Mouse (Mus musculus) urinary bladder, postnatal 10 days (tissue): ENCODE results near the gene Slc5a6.
"Not testable (repeated sequence)": the region's sequence is repeated elsewhere in the genome, so short reads cannot be mapped to it uniquely, and the experiment has no call there.

Experiments used
- DNase-seq: peaks from one replicate; pipeline ENCODE4 v3.0.0; 2022; ENCODE audit warnings: low spot score

Slc5a6 gene

DNA sequence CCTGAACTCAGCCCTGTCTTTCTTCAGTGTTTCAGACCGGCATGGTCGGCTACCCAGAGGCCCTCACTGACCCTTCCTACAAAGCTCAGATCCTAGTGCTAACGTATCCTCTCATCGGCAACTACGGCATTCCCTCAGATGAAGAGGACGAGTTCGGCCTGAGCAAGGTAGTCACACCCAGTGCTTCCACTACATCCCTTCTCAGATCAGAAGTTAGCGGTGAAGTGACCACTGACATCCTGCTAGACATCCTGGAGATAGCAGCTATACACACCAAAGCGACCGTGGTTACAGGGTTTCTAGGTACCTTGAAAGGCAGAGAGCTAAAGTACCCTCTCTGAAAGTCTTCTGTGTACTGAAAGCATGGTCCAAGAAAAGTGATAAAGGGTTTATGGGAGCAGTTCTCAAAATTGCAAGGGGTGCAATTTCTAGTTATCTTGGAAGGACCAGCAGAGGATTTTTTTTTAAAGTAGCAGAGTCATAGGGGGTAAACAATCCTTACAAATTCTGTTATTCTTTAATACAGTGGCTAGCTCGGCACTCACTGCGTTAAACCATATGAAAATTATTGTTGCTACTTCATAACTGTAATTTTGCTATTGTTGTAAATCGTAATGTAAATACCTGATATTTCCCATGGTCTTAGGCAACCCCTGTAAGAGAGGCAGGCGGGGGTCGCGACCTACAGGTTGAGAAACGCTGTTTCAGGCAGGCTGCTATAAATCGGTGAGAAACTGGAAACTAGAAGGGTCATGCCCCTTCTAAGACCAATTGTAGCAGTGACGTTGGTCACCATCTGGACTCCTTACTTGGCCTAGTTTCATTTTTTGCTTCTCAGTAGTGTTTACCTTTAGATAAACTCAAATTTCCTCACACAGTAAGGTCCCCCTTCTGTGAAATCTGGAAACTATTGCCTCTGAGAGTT is 6.8 kb upstream of the Slc5a6 start:
- DNase-seq, result no peak

DNA sequence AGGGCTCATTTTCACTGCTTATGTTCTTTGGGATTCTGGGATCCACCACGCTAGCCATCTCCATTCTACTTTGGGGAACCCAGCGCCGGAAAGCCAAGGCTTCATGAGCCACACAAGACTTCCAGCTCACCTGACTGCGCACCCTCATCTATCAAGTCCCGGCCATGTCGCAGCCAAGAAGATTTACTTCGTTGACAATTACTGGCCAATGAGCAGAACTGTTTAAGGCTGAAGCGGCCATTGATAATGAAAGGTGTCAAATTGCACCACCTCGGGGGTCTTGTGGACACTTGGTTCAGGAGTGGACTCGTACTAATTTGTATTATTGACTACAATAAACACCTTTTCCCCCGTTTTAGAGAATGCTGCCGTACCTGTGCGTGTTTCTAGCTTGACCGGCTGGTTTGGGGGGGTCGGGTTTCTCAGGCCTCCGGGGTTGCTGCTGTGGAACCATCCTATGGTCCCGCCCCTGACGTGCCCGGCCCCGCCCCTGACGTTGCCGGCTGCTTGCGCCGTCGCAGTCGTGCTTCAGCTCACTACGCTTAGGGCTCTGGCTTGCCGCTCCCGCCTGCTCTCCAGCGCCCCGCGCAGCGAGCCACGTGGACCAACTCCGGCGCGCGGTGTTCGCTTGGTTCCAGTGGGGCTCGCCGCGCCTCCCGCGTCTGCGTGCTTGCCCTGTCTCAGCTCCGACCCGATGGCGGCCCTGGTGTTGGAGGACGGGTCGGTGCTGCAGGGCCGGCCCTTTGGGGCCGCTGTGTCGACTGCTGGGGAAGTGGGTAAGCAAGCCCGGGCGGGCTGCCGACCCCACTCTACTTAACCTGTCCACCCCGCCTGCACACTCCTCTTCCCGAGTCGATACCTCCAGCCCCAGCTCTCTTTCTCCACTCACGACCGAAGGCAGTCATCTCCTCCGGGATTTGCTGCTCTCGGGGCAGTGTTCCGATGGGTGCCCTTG is 5.8 kb upstream of the Slc5a6 start, which contains the start of gene Cad:
TSS of gene Cad (plus strand) at position 520 of the 955 bp plus-strand sequence.
- peak; percentile 83 for DNase-seq

DNA sequence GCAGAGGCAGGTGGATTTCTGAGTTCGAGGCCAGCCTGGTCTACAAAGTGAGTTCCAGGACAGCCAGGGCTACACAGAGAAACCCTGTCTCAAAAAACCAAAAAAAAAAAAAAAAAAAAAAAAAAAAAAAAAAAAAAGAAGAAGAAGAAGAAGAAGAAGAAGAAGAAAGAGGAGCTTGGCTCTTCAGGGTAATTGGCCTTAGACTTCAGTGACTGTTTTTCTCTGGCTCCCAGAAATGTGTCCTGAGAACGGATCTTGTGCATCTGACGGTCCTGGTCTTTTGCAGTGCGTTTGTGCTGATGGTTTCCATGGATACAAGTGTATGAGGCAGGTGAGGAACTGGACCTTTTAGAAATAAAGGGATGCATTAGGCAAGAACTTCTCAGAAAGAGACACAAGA is 5.0 kb upstream of the Slc5a6 start:
- DNase-seq, result not testable (repeated sequence)

DNA sequence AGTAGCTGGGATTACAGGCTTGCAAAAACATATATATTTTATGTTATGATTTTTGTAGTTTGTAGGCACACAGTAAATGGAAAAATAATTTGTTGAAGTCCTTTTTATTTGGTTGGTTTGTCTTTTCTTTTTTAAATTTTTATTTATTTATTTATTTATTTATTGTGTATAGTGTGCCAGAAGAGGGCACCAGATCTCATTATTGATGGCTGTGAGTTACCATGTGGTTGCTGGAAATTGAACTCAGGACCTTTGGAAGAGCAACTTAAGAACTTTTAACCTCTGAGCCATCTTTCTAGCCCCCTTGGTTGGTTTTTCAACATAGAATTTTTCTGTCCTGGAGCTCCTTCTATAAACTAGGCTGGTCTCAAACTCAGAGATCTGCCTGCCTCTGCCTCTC is 1.7 kb upstream of the Slc5a6 start:
- DNase-seq, result no peak

DNA sequence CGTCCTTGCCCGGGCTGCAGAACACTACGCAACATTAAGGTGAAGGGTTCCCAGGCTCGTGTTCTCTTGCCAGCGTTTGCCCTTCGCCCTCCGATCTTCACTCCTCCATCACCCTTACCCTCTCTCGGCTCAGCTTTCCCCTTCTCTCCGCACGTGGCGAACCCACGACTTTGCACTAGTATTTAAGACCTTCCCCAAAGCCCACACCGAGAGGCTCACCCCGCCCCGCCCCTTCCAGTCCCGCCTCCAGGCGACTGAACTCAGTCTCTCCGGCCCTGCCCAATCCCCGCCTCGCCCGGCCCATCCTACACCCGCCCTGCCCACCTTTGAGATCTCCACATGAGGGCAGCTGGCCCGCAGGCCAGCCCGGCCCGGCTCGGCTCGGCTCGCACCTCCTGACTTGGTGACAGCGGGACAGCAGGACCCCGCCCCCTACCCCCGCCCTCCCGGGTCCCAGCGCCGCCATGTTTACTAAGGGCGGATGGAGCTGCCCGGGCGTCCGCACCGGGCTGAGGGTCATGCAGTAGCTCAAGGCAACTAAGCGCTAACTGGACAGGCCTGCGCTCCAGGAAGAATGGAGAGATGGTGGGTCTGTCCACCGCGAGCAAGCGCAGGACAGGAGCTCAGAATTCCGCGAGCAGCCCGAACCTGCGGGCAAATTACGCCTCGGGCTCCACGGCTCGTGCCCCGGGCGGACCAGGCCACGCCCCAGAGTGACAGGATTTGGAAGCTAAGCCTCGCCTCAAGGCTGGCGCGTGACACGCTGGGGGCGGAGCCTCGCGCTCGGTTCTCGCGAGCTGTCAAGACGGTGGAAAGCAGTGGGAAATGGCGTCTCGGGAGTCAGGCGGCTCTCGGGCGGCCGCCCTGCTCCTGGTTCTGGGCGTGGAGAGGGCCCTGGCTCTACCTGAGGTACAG is 619 bp downstream of the Slc5a6 start, which contains the start of gene Atraid:
TSS of gene Atraid (plus strand) at position 465 of the 915 bp plus-strand sequence.
- peak; percentile 91 for DNase-seq

DNA sequence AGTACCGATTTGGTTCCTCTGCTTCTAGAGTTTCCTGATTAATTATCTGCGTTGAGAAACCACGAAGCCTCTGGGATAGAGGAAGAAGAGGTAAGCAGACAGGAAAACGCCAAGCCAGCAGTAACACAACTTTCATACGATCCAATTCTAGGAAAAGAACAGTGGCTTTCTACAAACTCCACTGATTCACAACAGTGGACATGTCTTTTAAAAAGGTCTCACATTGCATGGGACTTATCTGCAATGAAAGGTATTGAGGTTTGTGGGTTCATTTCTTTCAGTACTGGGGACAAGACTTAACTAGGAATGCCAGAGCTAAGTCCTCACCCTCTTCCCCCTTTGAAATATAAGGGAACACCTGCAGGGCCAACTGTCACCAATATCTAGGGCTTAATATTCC is 1.6 kb downstream of the Slc5a6 start:
- DNase-seq, result no peak

DNA sequence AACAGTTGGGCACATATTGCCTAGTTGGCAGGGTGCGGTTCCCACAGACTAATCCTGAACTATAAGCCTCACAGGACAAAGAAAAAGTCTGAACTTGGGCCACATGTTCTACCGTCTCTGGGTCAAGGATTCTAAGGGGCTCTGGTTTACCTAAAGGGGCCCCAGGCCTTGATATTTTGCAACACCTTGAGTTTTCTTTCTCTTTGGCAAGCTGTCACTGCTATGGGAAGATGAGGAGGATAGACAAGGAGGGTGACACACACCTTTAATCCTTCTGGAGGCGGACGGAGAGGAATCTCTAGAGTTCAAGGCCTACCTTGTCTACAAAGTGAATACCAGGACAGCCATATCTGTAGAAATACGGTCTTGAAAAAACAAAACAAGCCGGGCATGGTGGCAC is 2.3 kb downstream of the Slc5a6 start:
- DNase-seq, result no peak

DNA sequence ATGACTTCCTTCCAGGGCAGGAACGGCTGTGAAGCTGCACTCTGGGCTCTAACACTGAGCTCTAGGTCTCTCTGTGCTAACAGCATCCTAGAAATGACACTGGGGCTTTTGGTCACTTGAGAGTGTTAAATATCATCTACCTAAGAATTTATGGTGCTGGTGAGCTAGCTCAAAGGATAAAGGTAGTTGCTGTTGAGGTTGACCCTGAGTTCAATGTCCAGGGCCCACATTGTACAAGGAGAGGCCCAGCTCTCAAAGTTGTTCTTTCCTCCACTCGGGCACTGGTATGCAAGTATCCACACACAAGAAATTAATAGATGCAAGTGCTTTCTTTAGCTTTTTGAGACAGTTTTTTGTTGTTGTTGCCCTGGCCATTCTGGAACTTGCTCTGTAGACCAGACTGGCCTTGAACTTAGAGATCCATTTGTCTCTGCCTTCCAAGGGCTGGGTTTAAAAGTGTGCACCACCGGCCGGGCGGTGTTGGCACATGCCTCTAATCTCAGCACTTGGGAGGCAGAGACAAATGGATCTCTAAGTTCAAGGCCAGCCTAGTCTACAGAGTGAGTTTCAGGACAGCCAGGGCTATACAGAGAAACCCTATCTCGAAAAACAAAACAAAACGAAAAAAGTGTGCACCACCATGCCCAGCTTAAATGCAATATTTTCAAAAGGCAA is 10.4 kb downstream of the Slc5a6 start:
- DNase-seq, result no peak

DNA sequence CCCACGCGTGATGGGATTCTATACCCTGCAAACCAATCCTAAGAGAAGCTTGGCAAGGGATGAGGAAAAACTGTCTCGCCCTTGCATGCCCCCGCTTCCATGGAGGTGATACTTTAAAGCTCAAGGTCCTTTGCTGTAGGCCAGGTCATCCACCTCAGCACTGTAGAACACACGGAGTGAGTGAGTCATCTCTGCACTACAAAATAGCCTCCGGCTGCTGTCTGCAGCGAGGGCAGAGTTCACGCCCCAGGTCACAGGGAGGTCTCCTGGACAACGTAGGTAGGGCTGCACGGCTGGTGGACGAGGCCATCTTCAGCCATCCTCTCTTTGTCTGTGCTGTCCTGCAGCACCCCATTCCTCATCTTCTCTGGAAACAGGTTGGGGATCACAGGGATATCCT is 12.2 kb downstream of the Slc5a6 start:
- not testable (repeated sequence) for DNase-seq

DNA sequence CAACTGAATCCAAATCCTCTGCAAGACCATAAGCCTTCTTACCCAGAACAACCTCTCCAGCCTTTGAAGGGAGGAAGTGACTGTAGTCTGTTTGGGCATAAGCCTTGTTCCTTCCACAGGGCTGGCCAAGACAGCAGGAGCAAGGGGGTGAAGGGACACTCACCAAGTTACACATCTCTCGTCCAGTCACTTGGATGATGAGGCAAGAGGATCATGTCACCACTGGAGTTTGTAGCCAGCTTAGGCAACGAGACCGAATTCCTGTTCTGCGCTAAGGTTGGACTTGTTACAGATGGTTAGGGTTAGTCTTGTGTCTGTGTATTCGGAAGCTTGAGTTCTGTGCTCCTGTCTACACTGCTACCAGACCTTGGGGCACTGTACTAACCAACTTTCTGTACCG is 14.1 kb downstream of the Slc5a6 start:
- no peak for DNase-seq

DNA sequence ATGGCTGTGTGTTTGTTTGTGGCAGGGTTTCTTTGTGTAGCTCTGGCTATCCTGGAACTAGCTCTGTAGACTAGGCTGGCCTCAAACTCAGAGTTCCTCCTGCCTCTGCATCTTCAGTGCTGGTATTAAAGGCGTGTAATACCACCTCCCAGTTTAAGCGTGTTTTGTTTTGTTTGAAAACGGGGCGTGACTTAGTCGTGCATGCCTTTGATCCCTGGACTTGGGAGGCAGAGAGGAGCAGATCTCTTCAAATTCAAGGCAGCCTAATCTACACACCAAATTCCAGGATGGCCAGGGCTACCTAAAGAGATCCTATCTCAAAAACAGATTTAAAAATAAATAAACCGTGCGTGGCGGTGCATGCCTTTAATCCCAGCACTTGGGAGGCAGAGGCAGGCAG is 17.2 kb downstream of the Slc5a6 start:
- DNase-seq, result no peak

DNA sequence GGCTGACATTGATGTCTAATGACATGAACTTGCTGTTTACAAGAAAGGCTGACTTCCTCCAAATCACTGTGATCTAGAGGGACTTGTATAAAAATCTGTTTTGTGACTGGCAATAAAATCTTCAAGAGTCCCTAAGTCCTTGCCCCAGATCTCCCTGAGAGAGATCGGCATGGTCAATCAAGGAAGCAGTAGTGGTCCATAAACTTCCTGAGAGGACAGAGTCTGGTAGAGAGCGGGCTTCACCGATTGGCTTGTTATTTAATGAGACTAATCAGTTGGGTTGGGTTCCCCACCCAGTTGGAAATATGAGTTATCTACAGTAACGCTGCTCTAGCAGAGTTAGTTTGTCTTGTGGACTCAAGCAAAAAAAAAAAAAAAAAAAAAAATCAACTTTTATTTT is 17.8 kb downstream of the Slc5a6 start:
- DNase-seq, result no peak

DNA sequence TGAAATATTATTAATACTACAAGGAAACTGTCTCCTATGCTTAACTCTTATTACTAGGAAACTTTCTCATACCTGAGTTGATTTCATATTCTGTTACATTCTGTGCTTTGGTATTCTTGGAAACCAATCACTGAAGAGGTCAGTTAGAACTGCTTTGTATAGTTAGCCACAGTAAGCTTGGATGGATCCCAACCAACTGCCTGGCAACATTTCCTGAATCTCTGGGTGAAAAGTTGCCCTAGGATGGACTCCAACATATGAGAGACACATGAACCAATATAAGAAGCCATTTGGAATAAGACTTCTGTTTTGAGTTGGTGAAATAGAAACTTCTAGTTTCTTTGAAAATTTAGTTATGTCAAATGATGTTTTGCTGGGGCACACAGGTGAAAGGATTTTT is 24.1 kb downstream of the Slc5a6 start:
- DNase-seq, result no peak

DNA sequence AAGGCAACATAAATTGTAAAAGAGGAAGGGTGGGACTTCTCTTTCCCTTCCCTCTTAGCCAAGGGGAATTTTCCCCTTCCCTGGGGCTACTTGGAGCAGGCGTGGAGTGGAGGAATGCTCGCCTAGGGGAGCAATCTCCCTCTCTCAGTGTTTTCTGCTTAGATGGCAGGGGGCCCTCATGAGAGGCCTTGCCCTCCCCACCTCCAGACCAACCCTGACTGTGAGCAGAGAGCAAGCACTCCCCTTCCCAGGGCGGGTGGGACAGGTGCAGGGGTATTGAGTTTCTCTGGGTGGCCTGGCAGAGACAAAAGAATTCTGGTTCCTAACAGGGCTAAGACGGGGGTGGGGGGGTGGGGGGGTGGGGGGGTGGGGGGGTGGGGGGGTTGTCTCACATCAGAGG is 25.5 kb downstream of the Slc5a6 start:
- no peak for DNase-seq

DNA sequence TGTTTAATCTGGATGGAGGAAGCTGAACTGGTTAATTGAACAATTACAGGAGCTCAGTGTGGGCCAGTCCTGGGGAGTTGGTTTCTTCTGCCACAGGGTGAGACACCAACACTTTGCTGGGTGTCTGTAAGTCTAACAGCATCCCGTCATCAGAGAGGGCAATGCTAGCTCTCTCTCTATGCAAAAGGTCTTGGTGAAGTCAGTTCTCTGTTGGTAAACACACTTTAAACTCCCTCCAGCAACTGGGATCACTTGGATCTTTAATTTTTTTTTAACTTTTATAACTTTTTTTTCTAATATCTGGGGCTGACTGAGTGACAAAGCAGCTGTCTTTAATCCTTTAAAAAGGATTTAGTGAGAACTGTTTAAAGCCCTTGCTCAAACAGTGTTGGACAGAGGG is 26.0 kb downstream of the Slc5a6 start:
- no peak for DNase-seq

DNA sequence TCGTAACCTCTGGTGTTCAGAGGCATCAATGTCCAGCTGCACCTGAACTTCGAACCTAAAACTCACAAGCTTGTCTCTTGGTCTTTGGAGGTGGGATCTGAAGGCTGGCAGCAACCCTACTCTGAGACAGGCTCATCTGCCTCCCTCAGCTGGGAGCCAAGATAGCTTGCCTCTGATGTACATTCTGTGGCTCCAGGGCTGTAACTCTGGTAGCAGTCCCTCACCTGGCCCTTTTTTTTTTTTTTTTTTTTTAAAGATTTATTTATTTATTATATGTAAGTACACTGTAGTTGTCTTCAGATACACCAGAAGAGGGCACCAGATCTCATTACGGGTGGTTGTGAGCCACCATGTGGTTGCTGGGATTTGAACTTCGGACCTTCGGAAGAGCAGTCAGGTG is 26.9 kb downstream of the Slc5a6 start:
- DNase-seq, result not testable (repeated sequence)

DNA sequence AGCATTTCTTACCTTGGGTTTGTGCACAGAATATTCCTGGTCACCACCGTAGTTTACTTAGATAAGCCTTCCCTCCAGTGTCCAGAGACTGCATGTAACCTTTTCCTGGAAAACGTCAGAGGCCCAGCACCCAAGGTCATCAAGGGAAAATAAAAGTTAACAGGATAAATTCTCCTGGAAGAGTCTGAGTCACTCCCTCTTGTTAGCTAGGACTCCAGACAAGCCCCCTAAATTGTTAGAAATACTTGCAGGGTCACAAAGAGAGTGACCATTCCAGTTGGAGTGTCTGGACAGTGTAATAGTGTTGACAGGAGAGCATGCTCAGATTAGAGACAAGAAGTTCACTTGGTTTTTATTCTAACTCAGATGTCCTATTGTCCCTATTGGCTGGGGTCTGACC is 32.8 kb downstream of the Slc5a6 start:
- no peak for DNase-seq

DNA sequence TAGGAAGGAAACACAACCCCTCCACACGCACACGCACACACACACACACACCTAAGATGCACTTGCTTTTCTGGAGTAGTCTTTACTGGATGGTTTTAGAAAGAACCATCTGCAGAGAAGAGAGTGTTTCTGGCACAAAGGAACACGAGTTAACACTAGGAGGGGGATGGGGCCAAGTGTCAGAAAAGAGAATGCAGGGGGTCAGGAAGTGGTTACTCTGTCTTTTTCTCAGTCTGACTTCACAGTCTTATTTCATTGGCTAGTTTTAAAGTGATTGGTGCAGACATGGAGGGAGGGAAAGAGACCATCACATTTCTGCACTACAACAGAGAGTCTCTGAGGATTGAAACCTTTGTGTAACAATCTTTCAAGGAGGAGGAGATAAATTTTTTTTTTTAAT is 36.0 kb downstream of the Slc5a6 start:
- no peak for DNase-seq

DNA sequence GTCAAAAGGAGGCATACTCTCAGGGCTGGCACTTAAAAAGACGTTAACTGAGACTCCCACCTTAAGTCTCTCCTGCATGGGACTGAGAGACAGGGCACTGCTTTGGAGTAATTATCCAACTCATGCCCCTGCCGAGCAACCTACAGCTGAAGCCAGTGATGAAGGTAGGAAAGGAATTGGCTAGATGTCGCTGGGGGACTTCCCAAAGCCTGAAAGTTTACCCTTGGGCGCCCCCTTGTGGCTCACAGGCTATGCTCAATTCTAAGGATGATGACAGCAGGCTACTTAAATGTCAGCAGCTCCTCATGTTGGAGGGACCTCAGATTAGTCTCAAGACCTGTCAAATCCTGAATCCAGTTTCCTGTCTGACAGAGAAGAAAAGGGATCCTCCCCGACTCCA is 44.5 kb downstream of the Slc5a6 start:
- peak; percentile 68 for DNase-seq

DNA sequence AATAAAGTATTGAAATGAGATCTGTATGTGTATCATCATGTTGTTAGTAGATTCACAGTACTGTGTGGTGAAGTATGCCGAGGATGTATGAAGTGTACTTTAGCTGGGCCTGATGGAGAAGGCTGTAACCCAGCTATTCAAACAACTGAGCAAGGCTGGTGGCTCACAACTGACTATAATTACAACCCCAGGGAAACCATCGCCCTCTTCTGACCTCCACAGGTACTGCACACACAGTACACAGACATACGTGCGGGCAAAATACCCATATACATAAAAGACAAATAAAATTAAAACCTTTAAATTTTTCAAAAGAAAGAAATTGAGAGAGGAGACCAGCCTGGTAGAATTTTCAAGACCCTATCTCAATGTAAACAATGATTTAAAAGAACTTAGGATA is 47.2 kb downstream of the Slc5a6 start:
- no peak for DNase-seq

DNA sequence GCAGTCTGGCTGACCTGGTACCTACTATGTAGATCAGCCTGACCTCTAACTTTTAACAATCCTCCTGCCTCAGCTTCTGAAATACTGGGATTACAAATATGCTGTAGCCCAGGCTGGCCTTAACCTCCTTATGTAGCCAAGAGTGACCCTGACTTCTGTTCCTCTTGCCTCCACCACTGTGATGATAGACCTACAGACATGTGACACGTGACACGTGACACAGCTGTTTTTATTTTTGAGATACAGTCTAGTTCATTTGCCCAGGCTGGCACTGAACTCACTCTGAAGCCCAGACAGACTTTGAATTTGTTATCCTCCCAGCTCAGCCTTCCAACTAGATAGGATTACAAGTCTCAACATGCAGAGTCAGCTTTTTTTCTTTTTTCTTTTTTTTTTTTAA is 47.7 kb downstream of the Slc5a6 start:
- DNase-seq, result no peak
